Mouse (Mus musculus): ENCODE data around the gene Samd5.

Samd5 gene

DNA sequence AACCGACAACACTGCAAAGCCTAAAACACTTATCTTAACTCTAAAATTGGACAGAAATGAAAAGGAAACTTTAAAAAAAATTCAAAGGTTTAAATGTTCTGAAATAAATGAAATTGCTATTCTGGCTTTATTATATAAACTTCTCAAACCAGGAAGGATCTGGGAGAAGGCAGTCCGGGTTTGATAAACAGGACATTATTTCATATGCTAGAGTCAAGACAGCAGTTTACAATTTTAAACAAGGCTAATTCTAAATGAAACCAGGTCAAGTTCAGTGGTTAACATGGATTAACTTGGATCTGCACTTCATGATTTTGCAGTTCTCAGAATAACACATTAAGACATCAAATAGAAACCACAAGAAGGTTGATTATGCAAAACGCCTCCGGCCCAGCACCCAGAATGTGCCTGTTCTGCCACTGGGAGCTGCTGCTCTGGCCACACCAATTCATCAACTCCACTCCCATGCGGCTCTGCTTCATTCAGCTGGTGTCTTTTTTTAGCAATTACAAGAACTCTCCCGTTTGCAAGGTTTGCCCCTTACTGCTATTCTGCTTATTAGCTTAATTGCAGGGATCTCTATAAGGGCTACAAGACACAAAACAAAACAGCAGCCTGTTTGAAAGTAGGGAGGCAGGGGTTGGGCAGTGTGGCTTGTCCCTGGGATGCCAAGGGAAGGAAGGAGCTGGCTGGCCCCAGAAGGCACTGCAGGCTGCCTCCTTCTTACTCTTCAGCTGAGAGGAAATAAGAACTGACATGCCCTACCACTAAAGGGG is 24.8 kb downstream of the Samd5 start:
- DNase-seq (ENCODE audit: low spot score in 2 of 2) = no peak

DNA sequence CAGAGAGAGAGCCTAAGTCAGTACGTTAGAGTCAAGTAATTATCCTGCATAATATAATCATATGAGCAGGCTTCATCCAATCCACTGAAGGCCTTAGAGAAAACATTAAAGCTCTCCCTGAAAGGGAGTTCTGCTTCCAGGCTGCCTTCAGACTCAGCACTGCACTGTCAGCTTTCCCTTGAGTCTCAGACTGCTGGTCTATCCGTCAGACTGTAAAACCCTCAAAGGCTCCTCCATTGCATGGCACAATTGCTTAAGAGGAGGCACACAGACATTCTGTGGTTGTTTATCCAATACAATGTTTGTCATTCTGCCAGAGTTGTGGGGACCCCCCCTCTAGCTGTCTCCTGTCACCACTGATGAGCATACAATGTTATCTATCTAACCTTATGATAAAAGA is 26.5 kb downstream of the Samd5 start:
- no peak for DNase-seq (ENCODE audit: low spot score in 2 of 2)

DNA sequence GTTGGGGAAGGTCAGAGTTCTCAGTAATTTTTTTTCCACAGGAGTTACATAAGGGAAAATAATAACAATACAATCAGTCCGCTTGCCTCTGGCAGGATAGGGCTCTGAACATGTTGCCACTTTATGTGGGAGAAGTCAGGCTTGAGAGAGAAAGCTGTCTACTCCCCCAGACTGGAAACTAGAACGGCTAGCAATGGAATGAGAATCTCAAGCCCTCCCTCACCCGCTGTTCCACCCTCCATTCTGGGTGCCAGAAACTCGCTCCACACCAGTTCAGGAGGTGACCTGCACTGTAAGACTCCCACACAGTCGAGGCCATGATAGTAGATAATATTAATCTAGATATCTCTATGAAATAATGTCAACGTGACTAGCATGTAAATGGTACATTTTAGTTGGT is 27.3 kb downstream of the Samd5 start:
- no peak for DNase-seq (ENCODE audit: low spot score in 2 of 2)

DNA sequence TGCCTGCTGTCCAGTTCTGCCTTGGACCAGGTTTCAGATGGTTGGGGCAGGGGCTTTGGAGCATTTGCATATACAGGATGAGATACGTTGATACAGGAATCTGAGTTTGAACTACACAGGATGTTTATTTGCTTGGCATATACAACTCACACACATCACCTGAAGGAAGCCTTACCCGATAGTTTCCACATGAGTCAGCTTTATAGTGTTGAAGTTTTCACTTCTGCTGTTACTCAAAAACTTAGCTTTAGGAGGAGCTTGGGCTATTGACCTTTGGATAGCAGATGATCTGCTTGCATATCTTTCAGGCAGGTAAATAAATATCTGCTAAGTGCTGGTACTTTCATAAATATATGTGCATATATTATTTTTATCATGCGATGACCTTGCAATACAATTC is 28.6 kb downstream of the Samd5 start:
- DNase-seq (ENCODE audit: low spot score in 2 of 2) = no peak

DNA sequence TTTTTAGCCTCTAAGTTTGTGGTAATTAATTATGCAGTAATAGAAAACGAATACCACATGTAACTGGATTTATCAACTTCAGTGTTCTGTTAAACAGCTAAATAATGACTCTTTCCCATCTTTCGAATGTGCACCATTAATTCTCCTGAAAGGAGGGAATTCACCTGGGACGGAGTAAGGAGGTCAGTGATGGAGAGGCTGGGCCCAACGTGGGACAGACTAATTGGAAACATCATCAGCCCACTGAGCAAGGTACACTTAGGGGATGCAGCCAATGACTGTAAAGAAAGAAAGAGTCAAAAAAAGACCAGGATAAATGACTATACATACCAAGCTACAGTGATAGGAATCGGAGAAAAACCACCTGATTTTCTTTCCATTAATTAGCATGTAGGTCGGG is 31.5 kb downstream of the Samd5 start:
- no peak for DNase-seq (ENCODE audit: low spot score in 2 of 2)

DNA sequence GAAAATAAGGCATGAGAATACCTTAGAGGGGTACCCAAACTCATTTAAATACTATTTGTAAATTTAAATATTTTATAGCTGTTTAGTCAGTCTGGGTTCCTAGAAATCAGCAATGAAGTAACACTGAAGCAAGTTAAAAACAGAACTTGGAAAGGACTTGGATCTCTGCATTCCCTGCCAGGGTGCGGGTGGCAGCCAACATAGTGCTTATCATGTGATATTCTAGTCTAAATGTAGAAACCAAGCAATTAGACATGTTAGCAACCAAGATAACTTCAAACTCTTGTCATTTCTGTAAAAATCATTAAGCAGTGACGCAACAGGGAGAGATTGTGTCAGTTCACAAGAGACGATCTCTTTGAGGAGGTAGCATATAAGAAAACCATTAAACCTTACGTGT is 32.9 kb downstream of the Samd5 start:
- DNase-seq (ENCODE audit: low spot score in 2 of 2) = peak; percentile 82 to 83

DNA sequence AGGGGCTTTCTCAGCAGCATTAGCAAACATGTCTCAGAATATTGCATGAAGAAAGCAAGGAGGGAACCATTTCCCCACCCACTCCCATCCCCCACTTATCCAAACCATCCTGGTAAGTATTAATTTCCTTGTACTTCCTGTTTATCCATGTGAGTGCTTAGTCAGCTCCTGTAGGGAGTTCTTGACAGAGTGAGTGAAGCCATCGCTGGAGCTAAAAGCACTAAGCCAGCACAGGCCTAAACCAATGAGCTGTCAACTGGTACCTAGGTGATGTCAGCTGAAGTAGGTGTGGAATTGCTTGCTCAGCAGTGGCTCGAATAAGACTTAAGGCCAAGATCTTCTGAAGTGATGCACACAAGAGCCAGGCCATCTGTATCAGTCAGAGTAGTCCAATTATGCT is 34.3 kb downstream of the Samd5 start:
- no peak for DNase-seq (ENCODE audit: low spot score in 2 of 2)

DNA sequence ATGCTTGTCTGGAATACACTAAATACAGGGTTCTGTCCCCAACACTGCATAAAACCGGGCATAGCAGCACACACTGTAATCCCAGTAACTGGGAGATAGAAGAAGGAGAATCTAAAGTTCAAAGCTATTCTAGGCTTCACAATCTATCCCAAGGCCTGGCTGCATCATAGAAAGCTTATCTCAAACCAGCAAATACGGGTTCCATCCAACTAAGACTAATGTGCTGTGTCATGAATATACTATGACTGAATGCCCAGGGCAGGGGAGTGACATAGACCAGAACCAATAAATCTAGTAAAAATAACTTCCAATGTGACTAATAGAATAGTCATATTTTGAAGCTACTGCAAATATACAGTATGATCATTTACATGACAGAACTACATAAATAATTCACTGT is 35.0 kb downstream of the Samd5 start:
- DNase-seq (ENCODE audit: low spot score in 2 of 2) = no peak

DNA sequence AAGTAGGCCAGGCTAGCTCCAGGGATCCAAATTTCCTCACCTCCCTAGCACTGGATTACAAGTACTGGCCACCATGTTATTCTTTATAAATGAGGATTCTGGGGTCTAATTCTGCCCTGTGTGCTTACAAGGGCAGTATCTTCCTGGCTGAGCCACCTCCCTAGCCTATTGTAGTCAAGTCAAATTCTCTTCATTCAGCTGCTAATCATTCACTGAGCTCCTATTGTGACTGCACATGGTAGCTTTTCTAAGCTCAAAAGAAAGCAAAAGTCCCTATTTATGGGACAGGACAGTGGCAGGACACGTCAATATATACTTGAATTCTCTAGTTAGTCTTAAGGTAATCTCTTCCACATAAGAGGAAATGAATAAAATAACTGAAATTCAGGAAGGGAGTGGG is 49.7 kb downstream of the Samd5 start:
- DNase-seq (ENCODE audit: low spot score in 2 of 2) = no peak

DNA sequence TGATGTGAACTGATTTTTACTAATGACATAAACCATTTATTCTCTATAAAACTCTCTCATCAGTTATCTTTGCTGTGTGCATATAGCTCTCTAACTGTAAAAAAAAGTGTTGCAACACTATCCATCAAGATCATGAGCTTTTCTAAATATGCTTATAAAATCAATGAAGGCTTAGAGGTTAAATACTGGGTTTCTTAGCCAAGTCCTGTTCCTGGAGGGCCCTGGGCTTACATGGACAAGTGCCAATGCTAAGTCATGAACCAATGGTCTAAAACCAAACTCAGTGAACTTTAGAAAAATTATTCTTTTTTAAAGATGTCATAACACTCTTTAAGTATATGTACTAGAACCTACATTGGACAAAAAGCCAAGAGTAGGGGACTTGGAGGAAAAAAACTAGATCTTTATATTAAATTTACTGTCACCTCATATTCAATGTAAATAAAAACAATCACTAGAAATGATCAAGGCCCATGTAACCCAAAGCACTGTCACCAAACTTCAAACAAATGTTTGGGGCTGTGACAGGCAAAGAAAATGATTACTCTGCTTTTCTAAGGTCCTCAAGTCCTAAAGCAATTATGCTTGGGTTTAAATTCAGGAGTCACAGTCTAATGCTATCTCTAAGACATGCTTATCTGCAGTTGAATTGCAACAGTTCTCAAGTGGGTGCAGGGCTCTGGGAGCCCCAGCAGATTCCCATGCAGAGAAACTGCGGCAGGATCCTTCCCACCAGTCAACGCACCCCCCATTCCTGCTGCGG is 52.9 kb downstream of the Samd5 start:
- DNase-seq (ENCODE audit: low spot score in 2 of 2) = no peak

DNA sequence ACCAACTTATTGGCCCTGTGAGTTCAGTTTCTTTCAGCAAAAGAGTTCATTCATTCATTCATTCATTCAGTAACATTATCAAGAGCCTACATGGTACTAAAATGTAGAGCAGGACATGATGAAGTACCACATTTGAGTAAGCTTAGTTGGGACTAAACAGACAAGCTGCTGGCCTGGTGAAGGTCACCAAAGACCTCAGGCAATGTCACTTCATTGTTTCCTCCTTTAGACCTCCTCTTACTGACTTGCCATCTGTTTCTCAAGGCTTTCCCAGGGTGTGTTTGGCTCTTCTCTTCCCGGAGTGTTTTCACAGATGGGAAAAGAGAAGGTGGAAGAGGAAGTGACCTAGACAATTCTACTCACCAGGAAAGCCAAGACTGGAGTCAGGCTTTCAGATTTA is 54.0 kb downstream of the Samd5 start:
- DNase-seq (ENCODE audit: low spot score in 2 of 2) = no peak

DNA sequence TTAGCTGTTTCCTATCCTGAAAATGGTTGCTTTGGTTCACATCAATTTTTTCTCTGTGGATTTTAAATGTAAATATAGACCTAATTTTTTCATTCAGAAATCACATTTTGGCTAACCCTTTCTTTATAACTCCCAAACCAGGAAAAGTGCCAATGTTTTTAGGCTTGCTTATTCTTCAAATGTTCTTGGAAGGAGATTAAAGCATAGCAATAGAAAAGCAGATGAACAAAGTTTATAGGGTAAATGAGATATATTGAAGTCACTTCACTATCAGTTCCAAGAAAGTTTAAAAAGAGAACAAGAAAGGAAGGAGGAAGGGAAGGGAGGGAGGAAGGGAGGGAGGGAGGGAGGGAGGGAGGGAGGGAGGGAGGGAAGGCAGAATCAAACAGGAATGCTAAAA is 60.0 kb downstream of the Samd5 start:
- no peak for DNase-seq (ENCODE audit: low spot score in 2 of 2)

DNA sequence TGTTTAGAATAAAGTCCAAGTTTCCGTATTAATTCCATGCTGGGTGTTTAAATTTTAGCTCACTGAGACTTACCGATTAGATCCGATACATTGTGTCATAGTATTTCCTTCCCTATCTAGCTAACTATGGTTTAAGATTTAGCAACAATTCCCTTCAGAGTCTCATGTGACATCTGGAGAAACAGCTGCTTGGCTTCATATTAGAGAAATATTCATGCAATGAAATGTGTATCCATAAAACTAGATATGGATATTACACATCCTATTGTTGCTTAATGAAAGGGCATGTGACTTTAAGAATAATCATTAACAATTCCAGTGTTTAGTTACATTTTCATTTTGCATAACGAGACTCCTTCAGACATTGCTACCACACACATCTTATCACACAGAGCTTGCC is 66.2 kb downstream of the Samd5 start:
- DNase-seq (ENCODE audit: low spot score in 2 of 2) = no peak

DNA sequence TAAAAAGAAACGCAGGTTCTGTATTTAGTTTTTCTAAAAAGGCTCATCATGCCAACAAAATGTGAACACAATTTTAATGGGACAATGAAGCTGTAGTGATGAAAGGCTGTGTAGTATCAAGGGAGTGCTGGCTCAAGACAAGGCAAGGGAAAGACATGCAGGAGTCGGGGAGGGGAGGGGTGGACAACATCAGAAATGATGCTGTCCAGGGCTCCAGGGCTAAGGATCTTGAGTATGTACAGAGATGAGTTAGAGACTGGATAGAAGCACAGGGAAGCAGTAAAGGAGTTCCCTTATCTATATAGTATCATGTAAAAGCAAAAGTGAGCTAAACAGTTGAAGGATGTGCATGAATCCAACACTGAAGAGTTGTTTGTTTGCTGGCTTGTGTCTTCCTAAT is 67.9 kb downstream of the Samd5 start:
- DNase-seq (ENCODE audit: low spot score in 2 of 2) = no peak

DNA sequence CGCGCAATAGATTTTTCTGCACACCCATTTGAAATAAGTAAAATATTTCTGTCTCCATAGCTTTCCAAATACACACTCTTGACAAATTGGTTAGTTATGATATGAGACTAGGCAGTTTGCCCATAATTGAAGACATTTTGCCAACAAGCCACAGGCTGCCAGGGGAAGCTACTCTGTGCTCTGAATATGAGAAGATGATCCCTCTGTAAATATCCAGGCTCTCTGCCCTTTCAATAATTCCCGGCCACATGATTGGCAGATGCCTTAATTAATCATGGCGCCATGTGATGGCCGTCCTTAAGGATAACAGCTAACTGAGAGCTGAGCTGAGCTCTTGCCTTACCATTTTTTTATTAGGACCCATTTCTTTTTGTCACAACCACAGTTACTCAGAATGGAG is 69.4 kb downstream of the Samd5 start:
- peak in 1 of 2 experiments; percentile 29 for DNase-seq (ENCODE audit: low spot score in 2 of 2)

DNA sequence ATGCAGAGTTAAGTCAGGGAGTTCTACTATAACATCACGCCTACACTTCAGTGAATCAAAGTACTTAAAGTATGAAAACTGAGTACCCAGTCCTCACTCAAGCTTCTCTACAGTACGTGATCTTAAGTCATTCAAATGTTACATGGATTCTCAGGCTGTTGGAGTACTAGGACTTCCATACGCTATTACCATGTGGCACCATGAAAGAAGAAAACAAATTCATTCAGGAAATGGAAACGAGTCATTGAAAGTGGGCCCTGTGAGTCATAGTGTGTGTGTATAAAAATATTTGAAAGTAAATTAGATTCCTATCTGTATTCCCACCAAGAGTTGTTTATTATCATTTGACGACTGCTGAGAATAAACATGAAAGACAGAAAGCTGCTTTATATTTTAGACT is 71.7 kb downstream of the Samd5 start:
- DNase-seq (ENCODE audit: low spot score in 2 of 2) = no peak

DNA sequence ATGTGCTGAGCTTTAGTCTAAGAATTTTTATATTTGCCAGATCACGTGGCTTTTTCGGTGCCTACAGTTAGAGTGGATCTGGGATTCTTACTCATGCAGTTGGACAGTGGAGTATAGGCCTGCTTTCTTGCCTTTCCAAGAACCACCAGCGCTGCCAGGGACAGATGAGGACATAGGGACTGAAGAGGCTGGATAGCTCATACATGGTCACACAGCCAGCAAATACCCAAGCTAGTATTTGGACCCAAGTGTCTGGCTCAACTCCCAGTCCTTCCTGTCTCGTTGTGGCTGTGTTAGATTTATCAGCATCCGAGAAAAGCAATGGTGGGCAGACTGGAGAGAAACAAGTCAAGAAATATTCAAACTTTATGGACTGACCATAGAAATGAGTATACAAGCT is 72.2 kb downstream of the Samd5 start:
- peak; percentile 64 to 76 for DNase-seq (ENCODE audit: low spot score in 2 of 2)

DNA sequence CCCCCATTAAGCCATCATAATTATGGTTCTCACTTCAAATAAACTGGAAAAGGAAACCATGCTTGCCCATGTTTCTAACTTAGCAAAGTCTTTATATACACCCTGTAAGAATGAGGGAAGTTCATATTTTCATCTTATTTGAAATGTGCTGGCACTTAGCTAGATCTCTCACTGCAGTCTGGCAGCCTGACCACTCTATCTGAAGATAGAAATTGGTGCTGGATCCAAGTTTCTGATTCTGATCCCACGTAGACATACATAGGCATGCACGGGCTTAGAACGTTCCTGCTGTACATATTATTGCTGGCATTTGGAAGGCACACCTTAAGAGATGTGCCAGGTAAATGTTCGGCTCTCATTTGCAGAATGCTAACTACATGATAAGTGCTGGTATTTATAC is 72.6 kb downstream of the Samd5 start:
- DNase-seq (ENCODE audit: low spot score in 2 of 2) = peak; percentile 57 to 74

DNA sequence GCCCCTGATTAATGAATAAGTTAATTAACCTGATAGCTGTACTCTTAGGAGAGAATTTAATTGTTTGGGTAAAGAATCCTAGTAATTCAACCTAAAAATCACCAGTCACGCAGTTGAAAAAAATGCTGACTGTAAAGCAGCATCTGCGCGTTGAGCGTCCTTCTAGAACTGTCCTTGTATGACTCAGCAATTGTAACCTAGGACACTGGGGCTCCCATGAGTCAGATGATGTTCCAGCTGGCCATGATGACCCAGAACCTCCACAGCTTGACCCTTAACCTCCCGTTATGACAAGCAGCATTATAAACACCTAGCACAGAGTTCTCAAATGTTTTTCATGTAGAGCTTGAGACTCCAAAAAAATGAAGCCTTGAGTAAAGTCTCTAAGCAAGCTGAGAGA is 78.8 kb downstream of the Samd5 start:
- DNase-seq (ENCODE audit: low spot score in 2 of 2) = no peak

DNA sequence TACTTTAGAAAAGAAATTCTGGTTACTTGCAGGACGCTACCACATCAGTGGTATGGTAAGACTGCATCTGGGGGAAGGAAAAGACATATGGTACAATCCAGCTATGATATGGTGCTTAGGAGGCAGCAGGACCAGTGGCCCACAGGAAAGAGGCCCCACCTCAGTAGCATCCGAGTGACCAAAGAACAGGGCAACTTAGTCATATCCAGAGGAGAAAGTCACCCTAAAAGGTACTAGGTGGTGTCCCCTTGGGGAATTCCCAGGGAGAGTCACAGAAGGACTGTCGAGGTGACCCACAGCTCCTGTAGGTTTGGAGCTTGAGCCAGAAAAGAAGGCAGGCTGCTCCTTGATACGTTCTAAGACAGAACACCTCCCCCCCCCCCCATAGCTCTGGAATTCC is 80.3 kb downstream of the Samd5 start:
- DNase-seq (ENCODE audit: low spot score in 2 of 2) = no peak

DNA sequence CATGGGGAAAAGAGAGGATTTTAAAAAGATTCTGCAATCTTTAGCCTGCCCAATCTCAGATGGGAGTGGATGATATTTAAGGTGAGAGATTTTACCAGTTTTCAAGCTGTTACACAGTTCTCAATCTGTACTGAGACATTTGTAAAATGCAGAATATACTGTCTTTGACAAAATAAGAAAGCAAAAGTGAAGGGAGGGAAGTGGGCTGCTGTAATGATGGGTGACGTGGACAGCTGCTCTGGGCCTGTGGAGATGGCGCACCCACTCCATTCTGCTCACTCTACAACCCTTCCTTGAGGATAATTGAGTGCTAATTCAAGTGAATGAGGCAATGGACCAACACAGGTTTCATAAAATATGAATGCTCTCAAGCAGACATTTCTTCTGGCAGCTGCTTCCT is 84.4 kb downstream of the Samd5 start:
- peak; percentile 34 to 72 for DNase-seq (ENCODE audit: low spot score in 2 of 2)

DNA sequence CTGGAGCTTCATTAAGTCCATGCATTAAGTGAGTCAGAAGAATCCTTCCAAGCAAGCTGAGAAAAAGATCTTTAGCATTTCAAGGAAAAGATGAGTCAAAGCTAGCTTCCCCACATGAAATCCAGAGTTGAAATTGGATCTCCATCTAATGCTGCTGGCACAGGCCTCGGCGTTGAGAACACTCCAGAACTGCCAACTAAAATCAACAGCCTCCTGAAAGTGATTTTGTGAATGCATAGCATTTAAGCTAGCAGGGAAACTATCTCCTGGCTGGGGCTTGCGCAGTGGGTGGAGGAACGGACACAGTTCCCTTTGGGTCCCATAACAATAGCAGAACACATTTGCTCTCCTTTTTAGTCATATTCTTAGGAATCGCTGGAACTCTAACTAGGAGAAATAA is 88.7 kb downstream of the Samd5 start:
- DNase-seq (ENCODE audit: low spot score in 2 of 2) = peak; percentile 56 to 73

DNA sequence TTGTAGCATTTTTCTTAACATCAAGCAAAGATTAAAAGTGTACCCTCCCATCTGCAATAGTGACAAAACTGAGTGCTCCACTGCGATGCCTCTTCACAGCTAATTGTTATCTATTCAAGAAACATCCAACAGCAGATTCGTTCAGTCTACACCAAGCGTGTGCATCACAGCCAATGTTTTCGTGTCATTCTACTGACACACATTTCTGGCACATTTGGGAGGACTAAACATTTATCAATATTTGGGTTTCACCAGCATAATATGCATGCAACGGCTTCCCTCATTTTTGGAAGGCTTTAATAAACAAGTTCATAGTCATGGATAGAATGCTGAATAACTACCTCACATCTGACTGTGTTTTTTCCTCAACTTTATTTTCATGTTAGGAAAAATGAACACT is 95.6 kb downstream of the Samd5 start:
- DNase-seq (ENCODE audit: low spot score in 2 of 2) = no peak

DNA sequence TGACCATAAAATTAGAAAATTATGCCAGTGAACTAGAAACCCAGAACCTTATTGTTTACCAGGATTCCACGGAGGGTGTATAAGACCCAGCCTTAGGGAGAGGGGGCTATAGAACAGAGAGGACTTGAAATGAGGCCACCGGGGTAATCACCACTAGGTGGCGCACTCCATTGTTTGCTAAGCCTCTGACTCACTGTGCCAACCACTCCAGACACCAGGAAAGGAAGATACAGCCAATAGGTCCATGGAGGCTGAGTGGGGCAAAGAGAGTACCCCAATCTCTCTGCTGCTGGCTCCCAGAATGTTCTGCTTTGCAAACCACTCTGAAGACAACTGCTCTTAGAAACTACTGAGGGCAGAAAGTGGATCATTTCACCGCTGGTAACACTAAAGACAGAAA is 99.4 kb downstream of the Samd5 start:
- DNase-seq (ENCODE audit: low spot score in 2 of 2) = peak in 1 of 2 experiments; percentile 42

Data from right cerebral cortex, postnatal 10 days (tissue).